Mouse (Mus musculus): Measurements from ENCODE around the gene Casz1.
A peak's percentile ranks its signal among the peaks of the same experiment; 100 is the strongest.

Casz1 gene

GRCm38 (mm10) chr4:148905295-148905694 is 101.1 kb downstream of the Casz1 start:
- no peak for DNase-seq (ENCODE audit: low spot score)

GRCm38 (mm10) chr4:148906806-148907205 is 102.6 kb downstream of the Casz1 start:
- DNase-seq (ENCODE audit: low spot score), result no peak

GRCm38 (mm10) chr4:148908214-148908681 is 104.0 kb downstream of the Casz1 start:
- peak; percentile 23 for DNase-seq (ENCODE audit: low spot score)

GRCm38 (mm10) chr4:148908760-148909510 is 104.7 kb downstream of the Casz1 start:
- peak; percentile 36 for DNase-seq (ENCODE audit: low spot score)

- no peak for DNase-seq (ENCODE audit: low spot score)
Observed at GRCm38 (mm10) chr4:148909566-148909965, 105.3 kb downstream of the Casz1 start.

GRCm38 (mm10) chr4:148912134-148912533 is 107.9 kb downstream of the Casz1 start:
- DNase-seq (ENCODE audit: low spot score), result no peak

- no peak for DNase-seq (ENCODE audit: low spot score)
Observed at GRCm38 (mm10) chr4:148912826-148913590, 108.8 kb downstream of the Casz1 start.

- peak; percentile 94 for DNase-seq (ENCODE audit: low spot score)
Observed at GRCm38 (mm10) chr4:148914863-148915622, 110.8 kb downstream of the Casz1 start.

GRCm38 (mm10) chr4:148915849-148916248 is 111.6 kb downstream of the Casz1 start:
- DNase-seq (ENCODE audit: low spot score), result no peak

- no peak for DNase-seq (ENCODE audit: low spot score)
Observed at GRCm38 (mm10) chr4:148918707-148919447, 114.6 kb downstream of the Casz1 start.

- DNase-seq (ENCODE audit: low spot score), result no peak
Observed at GRCm38 (mm10) chr4:148920610-148921009, 116.4 kb downstream of the Casz1 start.

GRCm38 (mm10) chr4:148922221-148922700 is 118.0 kb downstream of the Casz1 start:
- DNase-seq (ENCODE audit: low spot score), result peak; percentile 70

- DNase-seq (ENCODE audit: low spot score), result no peak
Observed at GRCm38 (mm10) chr4:148923414-148923813, 119.2 kb downstream of the Casz1 start.

GRCm38 (mm10) chr4:148923976-148924375 is 119.7 kb downstream of the Casz1 start:
- no peak for DNase-seq (ENCODE audit: low spot score)

- no peak for DNase-seq (ENCODE audit: low spot score)
Observed at GRCm38 (mm10) chr4:148925589-148926359, 121.5 kb downstream of the Casz1 start.

GRCm38 (mm10) chr4:148926459-148926858 is 122.2 kb downstream of the Casz1 start:
- no peak for DNase-seq (ENCODE audit: low spot score)

- DNase-seq (ENCODE audit: low spot score), result peak; percentile 55
Observed at GRCm38 (mm10) chr4:148928316-148928715, 124.1 kb downstream of the Casz1 start.

GRCm38 (mm10) chr4:148928876-148929275 is 124.6 kb downstream of the Casz1 start:
- DNase-seq (ENCODE audit: low spot score), result no peak

GRCm38 (mm10) chr4:148930721-148931229 is 126.5 kb downstream of the Casz1 start:
- no peak for DNase-seq (ENCODE audit: low spot score)

GRCm38 (mm10) chr4:148933109-148933508 is 128.9 kb downstream of the Casz1 start:
- DNase-seq (ENCODE audit: low spot score), result no peak

Data from MN1 (cell line).